ENCODE assay signal across 1 mouse cellular context in the genomic region with DNA sequence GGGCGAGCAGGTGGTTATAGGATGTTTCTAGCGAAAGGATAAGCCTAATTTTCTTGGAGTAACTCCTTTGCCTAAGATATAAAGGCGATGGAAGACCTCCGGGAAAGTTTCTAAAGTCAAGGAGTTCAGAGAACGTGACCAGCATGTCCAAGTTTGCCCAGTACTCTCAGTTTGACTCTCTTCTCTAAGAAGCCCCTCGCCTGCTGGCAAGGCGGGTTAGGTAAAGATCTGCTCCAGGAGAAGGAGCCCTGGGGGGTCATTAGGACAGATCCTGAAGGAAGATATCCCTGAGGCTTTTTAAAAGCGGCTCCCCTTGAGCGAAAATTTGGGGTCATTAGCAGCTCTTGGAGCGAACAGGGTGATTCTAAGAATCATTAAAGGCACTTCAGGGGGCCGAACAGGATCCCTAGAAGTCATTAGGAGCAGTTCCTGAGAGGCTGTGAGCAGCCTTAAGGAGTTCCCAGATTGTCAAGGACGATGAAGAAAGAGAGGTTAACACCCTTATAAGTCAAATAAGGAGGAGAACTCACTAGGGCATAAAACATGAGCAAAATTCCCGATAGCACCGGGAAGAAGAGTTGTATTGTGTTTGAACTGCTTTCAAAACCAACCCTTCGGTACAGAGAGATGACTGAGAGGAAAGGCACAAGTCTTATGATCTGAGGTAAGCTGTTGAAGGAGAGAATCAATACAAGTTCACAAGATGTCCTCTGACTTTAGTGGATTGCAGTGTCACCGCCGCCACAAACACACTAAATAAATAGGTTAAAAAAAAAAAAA.
TF ChIP-seq lines count a peak whose summit lies in the region.

No protein-coding gene starts in this region.

TF ChIP-seq in CH12.LX, 34 proteins besides CTCF, POLR2A, EP300 and RAD21 (continued from another document):
- TF ChIP-seq NELFE (IDR thresholded peaks at IDR 0.05; ENCODE audit: low read depth, low read length) (no peak), MAX (IDR thresholded peaks at IDR 0.05; ENCODE audit: low read length) (peak; percentile 57; the same call in 1 of the 2 replicates), ELF1 (IDR thresholded peaks at IDR 0.05; ENCODE audit: low read depth, low read length) (0 out of 2 replicates have a peak, but pooled peaks have one; percentile 25), RCOR1 (conservative IDR thresholded peaks at IDR 0.05; ENCODE audit: low read depth, low read length) (0 out of 2 replicates have a peak, but pooled peaks have one; percentile 42), UBTF (IDR thresholded peaks at IDR 0.05; ENCODE audit: low read depth, low read length) (no peak), ETS1 (conservative IDR thresholded peaks at IDR 0.05; ENCODE audit: low read depth, low read length) (no peak), JUND (conservative IDR thresholded peaks at IDR 0.05; ENCODE audit: low read depth, low read length) (no peak), MYC (IDR thresholded peaks at IDR 0.05; ENCODE audit: low read depth, low read length) (peak; percentile 27; the same call in 1 of the 2 replicates), JUN (IDR thresholded peaks at IDR 0.05; ENCODE audit: insufficient read depth, low read depth, low read length) (no peak), E2F4 (IDR thresholded peaks at IDR 0.05; ENCODE audit: insufficient replicate concordance, low read depth, low read length) (no peak), BHLHE40 (IDR thresholded peaks at IDR 0.05; ENCODE audit: low read depth, low read length) (peak; percentile 95), ZNF384 (IDR thresholded peaks at IDR 0.05; ENCODE audit: low read depth, low read length) (no peak), SIN3A (IDR thresholded peaks at IDR 0.05; ENCODE audit: low read length) (peak; percentile 52; the same call in 1 of the 2 replicates), USF1 (IDR thresholded peaks at IDR 0.05; ENCODE audit: low read depth, low read length) (no peak), KAT2A (IDR thresholded peaks at IDR 0.05; ENCODE audit: insufficient replicate concordance, low read length) (no peak), PAX5 (IDR thresholded peaks at IDR 0.05; ENCODE audit: low read length) (no peak), MEF2A (IDR thresholded peaks at IDR 0.05; ENCODE audit: borderline replicate concordance, low read depth, low read length) (peak; percentile 21; the same call in 1 of the 2 replicates), SMC3 (IDR thresholded peaks at IDR 0.05; ENCODE audit: low read depth, low read length) (no peak), ZC3H11A (IDR thresholded peaks at IDR 0.05; ENCODE audit: low read depth, low read length) (no peak), HCFC1 (IDR thresholded peaks at IDR 0.05; ENCODE audit: low read depth, low read length) (no peak), IRF4 (IDR thresholded peaks at IDR 0.05; ENCODE audit: low read depth, low read length) (peak; percentile 85)
